In genomic region chr7:64036154-64036553, GRCm38 (mm10) we compare ENCODE assay signal across 30 mouse cellular contexts.
A peak's percentile ranks its signal among the peaks of the same experiment; 100 is the strongest.
DNase-seq lines count a peak whose midpoint lies in the region; ATAC-seq and TF ChIP-seq lines count a peak whose summit lies in the region.
"Had no signal": no experiment of that assay in that cellular context is flagged by ENCODE, and none has a peak within 500 bp of the region (broad histone marks: within the 10 kb centered on the region; RNA-seq: fewer than 3 reads in every experiment).

No protein-coding gene starts in this region.

- H3K27ac ChIP-seq in heart, embryonic 15.5 days: no peak overlapping the region
- peak overlapping the region; percentile 59 for H3K27ac ChIP-seq in spleen, adult 2 months (ENCODE audit: insufficient read depth, low read length)
- no peak overlapping the region; the same call in 1 of the 2 replicates for H3K27ac ChIP-seq in liver, embryonic 14.5 days
- H3K27ac ChIP-seq: embryonic facial prominence, embryonic 12.5 days; intestine, embryonic 15.5 days; macrophage; midbrain, embryonic 10.5 days; neural tube, embryonic 15.5 days; stomach, postnatal 0 days had no signal

- no peak for TF ChIP-seq POLR2A in spleen, adult 2 months (IDR thresholded peaks at IDR 0.05; ENCODE audit: low read depth, low read length)

- TF ChIP-seq CTCF in spleen, adult 2 months (IDR thresholded peaks at IDR 0.05; ENCODE audit: extremely low read depth, insufficient read depth, insufficient read length, insufficient replicate concordance): no peak
- no peak for TF ChIP-seq CTCF in liver, embryonic 14.5 days (IDR thresholded peaks at IDR 0.05; ENCODE audit: low read depth)

- peak; percentile 23; the same call in 1 of the 2 replicates for ATAC-seq in heart, embryonic 15.5 days (replicated peaks; ENCODE audit: insufficient number of reproducible peaks, insufficient read depth, low FRiP score, low read depth)
- peak; percentile 42; the same call in 1 of the 2 replicates for ATAC-seq in liver, embryonic 14.5 days (ENCODE audit: insufficient read depth)
- ATAC-seq: forebrain, embryonic 14.5 days; hindbrain, embryonic 16.5 days; intestine, embryonic 15.5 days; lung, postnatal 0 days; Patski had no signal

- no peaks in the 10 kb centered on the region for H3K9me3 ChIP-seq in heart, embryonic 15.5 days (replicated peaks)
- no peaks in the 10 kb centered on the region for H3K9me3 ChIP-seq in liver, embryonic 14.5 days (ENCODE audit: control insufficient read depth, low read length)
- H3K9me3 ChIP-seq: embryonic facial prominence, embryonic 12.5 days; intestine, embryonic 15.5 days; midbrain, embryonic 10.5 days; neural tube, embryonic 15.5 days had no signal

- DNase-seq in heart, adult 9 months (ENCODE audit: low spot score in 2 of 2): no peak
- no peak for DNase-seq in spleen, adult 2 months (ENCODE audit: low read depth in 1 of 2, low spot score in 2 of 2)
- DNase-seq in spleen, postnatal 10 days (ENCODE audit: low spot score in 2 of 2): no peak
- no peak for DNase-seq in liver, embryonic 14.5 days (ENCODE audit: low read depth in 3 of 3, low spot score in 3 of 3)
- DNase-seq in cerebellum, adult 9-10 months: no peak
- DNase-seq in urinary bladder, postnatal 10 days (ENCODE audit: low spot score): no peak
- DNase-seq: adrenal gland, adult 2 months; cerebellum, adult 11 months; cerebellum, postnatal 10 days; gastrocnemius, postnatal 10 days; heart, postnatal 4 days; kidney, adult 9 months; kidney, postnatal 36 days; layer of hippocampus, postnatal 36 days; right cerebral cortex, adult 18-20 months; thymus, adult 2 months; thymus, postnatal 4 days had no signal

- no peak for TF ChIP-seq EP300 in liver, embryonic 14.5 days (IDR thresholded peaks at IDR 0.05; ENCODE audit: low read depth)

- H3K36me3 ChIP-seq in heart, embryonic 15.5 days: no peaks in the 10 kb centered on the region
- H3K36me3 ChIP-seq in spleen, adult 2 months (ENCODE audit: control insufficient read depth, insufficient read depth, low read length): no peaks in the 10 kb centered on the region
- no peaks in the 10 kb centered on the region for H3K36me3 ChIP-seq in liver, embryonic 14.5 days (replicated peaks; ENCODE audit: control insufficient read depth, insufficient read depth, low read depth)
- H3K36me3 ChIP-seq: embryonic facial prominence, embryonic 12.5 days; G1E; intestine, embryonic 15.5 days; midbrain, embryonic 10.5 days; neural tube, embryonic 15.5 days had no signal

- 90% methylated on average over 7 of the region's 7 CpGs for WGBS in heart, embryonic 15.5 days
- WGBS in spleen, adult 2 months: 86% methylated on average over 7 of the region's 7 CpGs
- WGBS in liver, embryonic 14.5 days (ENCODE audit: insufficient replicate concordance): 54% methylated on average over 7 of the region's 7 CpGs

- H3K4me2 ChIP-seq in heart, embryonic 15.5 days: no peak overlapping the region
- H3K4me2 ChIP-seq in liver, embryonic 14.5 days (ENCODE audit: low read depth): no peak overlapping the region
- H3K4me2 ChIP-seq: embryonic facial prominence, embryonic 12.5 days; intestine, embryonic 15.5 days; neural tube, embryonic 15.5 days had no signal

- H3K4me1 ChIP-seq in heart, embryonic 15.5 days (replicated peaks): peaks cover 40% of the 10 kb centered on the region
- peaks cover 49% of the 10 kb centered on the region; the same call in 1 of the 2 replicates for H3K4me1 ChIP-seq in spleen, adult 2 months (ENCODE audit: control insufficient read depth, insufficient read depth, insufficient read length)
- peaks cover 49 to 65% of the 10 kb centered on the region in 2 experiments for H3K4me1 ChIP-seq in liver, embryonic 14.5 days (replicated peaks; ENCODE audit: control insufficient read depth in 2 of 2, insufficient read depth in 2 of 2, low read length in 1 of 2)
- H3K4me1 ChIP-seq: neural tube, embryonic 15.5 days had no signal

- H3K4me3 ChIP-seq in heart, embryonic 15.5 days: no peak overlapping the region
- no peak overlapping the region for H3K4me3 ChIP-seq in spleen, adult 2 months (ENCODE audit: extremely low read depth, insufficient read depth, insufficient read length)
- H3K4me3 ChIP-seq in liver, embryonic 14.5 days (ENCODE audit: insufficient read depth in 1 of 2, low read depth in 2 of 2, low read length in 2 of 2): no peak overlapping the region
- H3K4me3 ChIP-seq: embryonic facial prominence, embryonic 12.5 days; erythroblast, embryonic 14.5 days; intestine, embryonic 15.5 days; midbrain, embryonic 10.5 days; neural tube, embryonic 15.5 days had no signal

- H3K9ac ChIP-seq in heart, embryonic 15.5 days: no peak overlapping the region
- no peak overlapping the region for H3K9ac ChIP-seq in liver, embryonic 14.5 days (replicated peaks)
- H3K9ac ChIP-seq: embryonic facial prominence, embryonic 12.5 days; intestine, embryonic 15.5 days; neural tube, embryonic 15.5 days had no signal

- H3K27me3 ChIP-seq in heart, embryonic 15.5 days: no peaks in the 10 kb centered on the region
- no peaks in the 10 kb centered on the region for H3K27me3 ChIP-seq in spleen, adult 2 months (ENCODE audit: control insufficient read depth, insufficient read depth, low read length)
- H3K27me3 ChIP-seq in liver, embryonic 14.5 days (ENCODE audit: control insufficient read depth, insufficient read depth, low read length): no peaks in the 10 kb centered on the region
- H3K27me3 ChIP-seq: embryonic facial prominence, embryonic 12.5 days; intestine, embryonic 15.5 days; neural tube, embryonic 15.5 days; Patski had no signal
